24 mouse cellular contexts compared by ENCODE assay signal in the genomic region with DNA sequence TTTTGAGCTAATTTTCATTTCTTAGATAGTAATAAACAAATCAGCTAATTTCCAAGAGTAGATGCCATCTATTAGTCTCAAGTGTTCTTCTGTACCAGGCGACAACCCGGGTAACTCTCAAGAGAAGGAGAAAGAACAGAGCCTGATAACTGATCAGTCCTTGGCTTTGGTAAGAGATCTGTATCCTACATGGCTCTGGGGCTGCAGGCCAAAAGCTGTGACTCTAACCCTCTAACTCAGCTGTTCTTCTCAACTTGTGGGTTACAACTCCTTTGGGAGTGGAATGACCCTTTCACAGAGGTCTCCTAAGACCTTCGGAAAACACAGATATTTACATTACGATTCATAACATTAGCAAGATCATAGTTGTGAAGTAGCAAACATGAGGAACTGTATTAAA.
DNase-seq lines count a peak whose midpoint lies in the region; ATAC-seq and TF ChIP-seq lines count a peak whose summit lies in the region.
"Had no signal": no experiment of that assay in that cellular context is flagged by ENCODE, and none has a peak within 500 bp of the region (broad histone marks: within the 10 kb centered on the region; RNA-seq: fewer than 3 reads in every experiment).

No protein-coding gene starts in this region.

- no peaks in the 10 kb centered on the region for H3K79me2 ChIP-seq in myocyte (ENCODE audit: control insufficient read depth, insufficient read depth)

- ATAC-seq in heart, embryonic 15.5 days (replicated peaks; ENCODE audit: insufficient number of reproducible peaks, insufficient read depth, low FRiP score, low read depth): no peak
- no peak for ATAC-seq in heart, embryonic 12.5 days (ENCODE audit: insufficient number of reproducible peaks, low FRiP score)
- ATAC-seq: forebrain, embryonic 15.5 days; hindbrain, embryonic 16.5 days; midbrain, embryonic 16.5 days had no signal

- no peaks in the 10 kb centered on the region for H3K27me3 ChIP-seq in heart, embryonic 15.5 days
- no peaks in the 10 kb centered on the region for H3K27me3 ChIP-seq in heart, embryonic 12.5 days (replicated peaks)
- no peaks in the 10 kb centered on the region for H3K27me3 ChIP-seq in myocyte (ENCODE audit: control insufficient read depth, insufficient read depth, insufficient read length)
- H3K27me3 ChIP-seq: embryonic facial prominence, embryonic 12.5 days; forebrain, embryonic 15.5 days; limb, embryonic 12.5 days; liver, embryonic 15.5 days; neural tube, embryonic 12.5 days had no signal

- DNase-seq in heart, adult 11 months: peak; percentile 58
- DNase-seq in heart, postnatal 36 days: no peak
- DNase-seq in left cerebral cortex, adult 2 months (ENCODE audit: extremely low spot score in 1 of 2, low spot score in 2 of 2): no peak
- DNase-seq in left cerebral cortex, postnatal 25 days (ENCODE audit: low spot score in 2 of 2): no peak
- DNase-seq in thymus, postnatal 36 days: no peak
- DNase-seq: adrenal gland, adult 2 months; cerebellum, adult 11 months; embryo, embryonic 11 days; lung, postnatal 14 days; spleen, adult 18-20 months; thymus, postnatal 14 days had no signal

- H3K4me1 ChIP-seq in heart, embryonic 15.5 days (replicated peaks): peaks cover 12% of the 10 kb centered on the region
- H3K4me1 ChIP-seq in heart, embryonic 12.5 days (replicated peaks): peaks cover 14% of the 10 kb centered on the region
- H3K4me1 ChIP-seq: embryonic facial prominence, embryonic 12.5 days; forebrain, embryonic 10.5 days; forebrain, embryonic 15.5 days; limb, embryonic 12.5 days; neural tube, embryonic 12.5 days had no signal

- TF ChIP-seq POLR2A in myocyte (IDR thresholded peaks at IDR 0.05; ENCODE audit: insufficient read length, low read depth): no peak

- no peak overlapping the region for H3K4me3 ChIP-seq in heart, embryonic 15.5 days
- H3K4me3 ChIP-seq in heart, embryonic 12.5 days: no peak overlapping the region
- H3K4me3 ChIP-seq in left cerebral cortex, adult 2 months: no peak overlapping the region
- no peak overlapping the region for H3K4me3 ChIP-seq in myocyte
- H3K4me3 ChIP-seq: embryonic facial prominence, embryonic 12.5 days; forebrain, embryonic 10.5 days; forebrain, embryonic 15.5 days; limb, embryonic 12.5 days; liver, embryonic 15.5 days; neural tube, embryonic 12.5 days had no signal

- H3ac ChIP-seq in myocyte (ENCODE audit: control insufficient read depth, insufficient read length): no peak overlapping the region

- 58% methylated on average over 4 of the region's 4 CpGs for WGBS in heart, embryonic 15.5 days
- WGBS in heart, embryonic 12.5 days: 72% methylated on average over 4 of the region's 4 CpGs

- intact Hi-C loops in heart, postnatal 36 days (cut with DNase I): no loop called here
- intact Hi-C loops in left cerebral cortex, adult 2 months (cut with DNase I): no loop called here
- intact Hi-C loops in left cerebral cortex, postnatal 25 days (cut with DNase I): no loop called here

- no peaks in the 10 kb centered on the region for H3K9me3 ChIP-seq in heart, embryonic 15.5 days (replicated peaks)
- H3K9me3 ChIP-seq in heart, embryonic 12.5 days (replicated peaks): no peaks in the 10 kb centered on the region
- H3K9me3 ChIP-seq: embryonic facial prominence, embryonic 12.5 days; forebrain, embryonic 10.5 days; forebrain, embryonic 15.5 days; limb, embryonic 12.5 days; liver, embryonic 15.5 days; neural tube, embryonic 12.5 days had no signal

- no peak overlapping the region for H3K4me2 ChIP-seq in heart, embryonic 15.5 days
- no peak overlapping the region for H3K4me2 ChIP-seq in heart, embryonic 12.5 days
- peak overlapping the region; percentile 33 for H3K4me2 ChIP-seq in myocyte (ENCODE audit: low read depth)
- H3K4me2 ChIP-seq: embryonic facial prominence, embryonic 12.5 days; forebrain, embryonic 15.5 days; limb, embryonic 12.5 days; liver, embryonic 15.5 days; lung, embryonic 14.5 days; midbrain, embryonic 11.5 days; neural tube, embryonic 12.5 days had no signal

- H3K9ac ChIP-seq in heart, embryonic 15.5 days: no peak overlapping the region
- no peak overlapping the region for H3K9ac ChIP-seq in heart, embryonic 12.5 days
- H3K9ac ChIP-seq: embryonic facial prominence, embryonic 12.5 days; forebrain, embryonic 15.5 days; limb, embryonic 12.5 days; liver, embryonic 15.5 days; lung, embryonic 14.5 days; neural tube, embryonic 12.5 days had no signal

- no peaks in the 10 kb centered on the region for H3K36me3 ChIP-seq in heart, embryonic 15.5 days
- H3K36me3 ChIP-seq in heart, embryonic 12.5 days: no peaks in the 10 kb centered on the region
- no peaks in the 10 kb centered on the region for H3K36me3 ChIP-seq in myocyte (ENCODE audit: control insufficient read depth, insufficient read depth)
- H3K36me3 ChIP-seq: embryonic facial prominence, embryonic 12.5 days; forebrain, embryonic 10.5 days; forebrain, embryonic 15.5 days; limb, embryonic 12.5 days; liver, embryonic 15.5 days; neural tube, embryonic 12.5 days had no signal

- H3K27ac ChIP-seq in heart, embryonic 15.5 days: peak overlapping the region; percentile 20; the same call in 1 of the 2 replicates
- no peak overlapping the region for H3K27ac ChIP-seq in heart, embryonic 12.5 days (ENCODE audit: poor library complexity, severe bottlenecking)
- H3K27ac ChIP-seq in left cerebral cortex, adult 2 months: peak overlapping the region; percentile 16; the same call in 1 of the 2 replicates
- H3K27ac ChIP-seq: embryonic facial prominence, embryonic 12.5 days; forebrain, embryonic 10.5 days; forebrain, embryonic 15.5 days; limb, embryonic 12.5 days; liver, embryonic 15.5 days; neural tube, embryonic 12.5 days had no signal

- TF ChIP-seq CTCF in left cerebral cortex, adult 2 months (IDR thresholded peaks at IDR 0.05): no peak

TF ChIP-seq in myocyte, 11 proteins besides CTCF, POLR2A, EP300 and RAD21:
- TF ChIP-seq USF1 (IDR thresholded peaks at IDR 0.05; ENCODE audit: low read depth) (no peak), MYOD1 (IDR thresholded peaks at IDR 0.05; ENCODE audit: control insufficient read depth in 1 of 3, insufficient read length in 2 of 3, low read depth in 2 of 3) (no peak), MYOG (IDR thresholded peaks at IDR 0.05; ENCODE audit: control insufficient read depth in 1 of 3, insufficient read depth in 1 of 3, insufficient read length in 2 of 3, low read depth in 2 of 3) (no peak), POLR2AphosphoS2 (IDR thresholded peaks at IDR 0.05; ENCODE audit: insufficient read length, low read depth) (no peak), SRF (IDR thresholded peaks at IDR 0.05; ENCODE audit: control insufficient read depth, insufficient read length, low read depth) (no peak), CEBPB (IDR thresholded peaks at IDR 0.05; ENCODE audit: insufficient read depth, poor library complexity, severe bottlenecking) (no peak), MAX (IDR thresholded peaks at IDR 0.05; ENCODE audit: low read depth) (no peak), E2F4 (IDR thresholded peaks at IDR 0.05; ENCODE audit: insufficient read depth) (no peak), TCF12 (IDR thresholded peaks at IDR 0.05; ENCODE audit: insufficient read depth, poor library complexity, severe bottlenecking) (no peak), REST (IDR thresholded peaks at IDR 0.05; ENCODE audit: insufficient read depth, insufficient read length) (no peak), TCF3 (IDR thresholded peaks at IDR 0.05; ENCODE audit: insufficient read length, low read depth) (no peak)
